Mouse (Mus musculus): ENCODE results near the gene Fcer2a.

The Fcer2a gene

GRCm38 (mm10) chr8:3694121-3694520, at the start of gene Fcer2a:
Fcer2a (minus strand) TSS chr8:3694175.
- DNase-seq (ENCODE audit: low read depth, low spot score), result no peak

GRCm38 (mm10) chr8:3736947-3737346, 43.0 kb upstream of the Fcer2a start:
- DNase-seq (ENCODE audit: low read depth, low spot score), result no peak

- DNase-seq (ENCODE audit: low read depth, low spot score), result no peak
Observed at GRCm38 (mm10) chr8:3735599-3735998, 41.6 kb upstream of the Fcer2a start.

GRCm38 (mm10) chr8:3734084-3734483, 40.1 kb upstream of the Fcer2a start:
- no peak for DNase-seq (ENCODE audit: low read depth, low spot score)

GRCm38 (mm10) chr8:3721041-3721440, 27.1 kb upstream of the Fcer2a start:
- DNase-seq (ENCODE audit: low read depth, low spot score), result no peak

GRCm38 (mm10) chr8:3720551-3720950, 26.6 kb upstream of the Fcer2a start, which contains the start of gene Clec4g:
Clec4g (minus strand) TSS chr8:3720651.
- no peak for DNase-seq (ENCODE audit: low read depth, low spot score)

- peak; percentile 17 for DNase-seq (ENCODE audit: low read depth, low spot score)
Observed at GRCm38 (mm10) chr8:3718559-3718958, 24.6 kb upstream of the Fcer2a start.

- no peak for DNase-seq (ENCODE audit: low read depth, low spot score)
Observed at GRCm38 (mm10) chr8:3717321-3717954, 23.5 kb upstream of the Fcer2a start.

GRCm38 (mm10) chr8:3711646-3712045, 17.7 kb upstream of the Fcer2a start:
- peak; percentile 27 for DNase-seq (ENCODE audit: low read depth, low spot score)

GRCm38 (mm10) chr8:3710312-3710711, 16.3 kb upstream of the Fcer2a start:
- no peak for DNase-seq (ENCODE audit: low read depth, low spot score)

- DNase-seq (ENCODE audit: low read depth, low spot score), result no peak
Observed at GRCm38 (mm10) chr8:3707611-3708010, 13.6 kb upstream of the Fcer2a start.

- DNase-seq (ENCODE audit: low read depth, low spot score), result no peak
Observed at GRCm38 (mm10) chr8:3705711-3706110, 11.7 kb upstream of the Fcer2a start.

GRCm38 (mm10) chr8:3701491-3701890, 7.5 kb upstream of the Fcer2a start:
- no peak for DNase-seq (ENCODE audit: low read depth, low spot score)

- DNase-seq (ENCODE audit: low read depth, low spot score), result no peak
Observed at GRCm38 (mm10) chr8:3690774-3691173, 3.2 kb downstream of the Fcer2a start.

GRCm38 (mm10) chr8:3687537-3687936, 6.4 kb downstream of the Fcer2a start:
- DNase-seq (ENCODE audit: low read depth, low spot score), result no peak

GRCm38 (mm10) chr8:3685422-3685821, 8.6 kb downstream of the Fcer2a start:
- no peak for DNase-seq (ENCODE audit: low read depth, low spot score)

- no peak for DNase-seq (ENCODE audit: low read depth, low spot score)
Observed at GRCm38 (mm10) chr8:3684530-3684929, 9.4 kb downstream of the Fcer2a start.

GRCm38 (mm10) chr8:3683408-3684176, 10.4 kb downstream of the Fcer2a start:
- DNase-seq (ENCODE audit: low read depth, low spot score), result no peak

- DNase-seq (ENCODE audit: low read depth, low spot score), result no peak
Observed at GRCm38 (mm10) chr8:3682435-3682834, 11.5 kb downstream of the Fcer2a start.

GRCm38 (mm10) chr8:3679656-3680055, 14.3 kb downstream of the Fcer2a start:
- DNase-seq (ENCODE audit: low read depth, low spot score), result no peak

GRCm38 (mm10) chr8:3679236-3679635, 14.7 kb downstream of the Fcer2a start:
- DNase-seq (ENCODE audit: low read depth, low spot score), result no peak

GRCm38 (mm10) chr8:3678831-3679230, 15.1 kb downstream of the Fcer2a start:
- no peak for DNase-seq (ENCODE audit: low read depth, low spot score)

GRCm38 (mm10) chr8:3676993-3677579, 16.9 kb downstream of the Fcer2a start:
- no peak for DNase-seq (ENCODE audit: low read depth, low spot score)

Data from skeletal muscle tissue, adult 2 months (tissue).